Mouse (Mus musculus): ENCODE data around the gene Cyfip2.

Cyfip2 gene

GRCm38 (mm10) chr11:46312523-46313035, at the start of gene Cyfip2:
Gene Cyfip2, minus strand, starts transcription at chr11:46312859.
- no peak for DNase-seq (ENCODE audit: low read depth, low spot score)

- DNase-seq (ENCODE audit: low read depth, low spot score): no peak
Observed at GRCm38 (mm10) chr11:46360991-46361665, 48.5 kb upstream of the Cyfip2 start.

GRCm38 (mm10) chr11:46358369-46358768, 45.7 kb upstream of the Cyfip2 start:
- DNase-seq (ENCODE audit: low read depth, low spot score): no peak

- DNase-seq (ENCODE audit: low read depth, low spot score): no peak
Observed at GRCm38 (mm10) chr11:46349681-46350410, 37.2 kb upstream of the Cyfip2 start.

GRCm38 (mm10) chr11:46348416-46348815, 35.8 kb upstream of the Cyfip2 start:
- no peak for DNase-seq (ENCODE audit: low read depth, low spot score)

GRCm38 (mm10) chr11:46347756-46348155, 35.1 kb upstream of the Cyfip2 start:
- DNase-seq (ENCODE audit: low read depth, low spot score): no peak

- no peak for DNase-seq (ENCODE audit: low read depth, low spot score)
Observed at GRCm38 (mm10) chr11:46343886-46344546, 31.4 kb upstream of the Cyfip2 start.

- DNase-seq (ENCODE audit: low read depth, low spot score): no peak
Observed at GRCm38 (mm10) chr11:46341960-46342359, 29.3 kb upstream of the Cyfip2 start.

- no peak for DNase-seq (ENCODE audit: low read depth, low spot score)
Observed at GRCm38 (mm10) chr11:46336020-46336419, 23.4 kb upstream of the Cyfip2 start.

- no peak for DNase-seq (ENCODE audit: low read depth, low spot score)
Observed at GRCm38 (mm10) chr11:46332217-46332616, 19.6 kb upstream of the Cyfip2 start.

- no peak for DNase-seq (ENCODE audit: low read depth, low spot score)
Observed at GRCm38 (mm10) chr11:46326271-46327015, 13.8 kb upstream of the Cyfip2 start.

- no peak for DNase-seq (ENCODE audit: low read depth, low spot score)
Observed at GRCm38 (mm10) chr11:46321559-46321958, 8.9 kb upstream of the Cyfip2 start.

- no peak for DNase-seq (ENCODE audit: low read depth, low spot score)
Observed at GRCm38 (mm10) chr11:46314534-46314933, 1.9 kb upstream of the Cyfip2 start.

- no peak for DNase-seq (ENCODE audit: low read depth, low spot score)
Observed at GRCm38 (mm10) chr11:46313851-46314250, 1.2 kb upstream of the Cyfip2 start.

GRCm38 (mm10) chr11:46311703-46312522, 746 bp downstream of the Cyfip2 start:
- peak; percentile 59 for DNase-seq (ENCODE audit: low read depth, low spot score)

- no peak for DNase-seq (ENCODE audit: low read depth, low spot score)
Observed at GRCm38 (mm10) chr11:46311181-46311702, 1.4 kb downstream of the Cyfip2 start.

- DNase-seq (ENCODE audit: low read depth, low spot score): no peak
Observed at GRCm38 (mm10) chr11:46310647-46311063, 2.0 kb downstream of the Cyfip2 start.

GRCm38 (mm10) chr11:46309808-46310555, 2.7 kb downstream of the Cyfip2 start:
- no peak for DNase-seq (ENCODE audit: low read depth, low spot score)

- DNase-seq (ENCODE audit: low read depth, low spot score): no peak
Observed at GRCm38 (mm10) chr11:46309111-46309741, 3.4 kb downstream of the Cyfip2 start.
